10 mouse cellular contexts compared by ENCODE assay signal in genomic region chr15:83156929-83157666, GRCm38 (mm10). TPM values are rescaled to one million over a fixed set of nuclear protein-coding genes. Genes with fewer than 3 reads are reported as not detected.
DNase-seq lines count a peak whose midpoint lies in the region; ATAC-seq and TF ChIP-seq lines count a peak whose summit lies in the region.
"Had no signal": no experiment of that assay in that cellular context is flagged by ENCODE, and none has a peak within 500 bp of the region (broad histone marks: within the 10 kb centered on the region; RNA-seq: fewer than 3 reads in every experiment).

No protein-coding gene starts in this region.

- H3K36me3 ChIP-seq in forebrain, postnatal 0 days (ENCODE audit: insufficient read depth) = peaks cover 43% of the 10 kb centered on the region
- peaks cover 57% of the 10 kb centered on the region for H3K36me3 ChIP-seq in forebrain, embryonic 12.5 days (replicated peaks)

- H3K4me3 ChIP-seq in forebrain, postnatal 0 days (ENCODE audit: low read depth, low read length) = no peak overlapping the region
- H3K4me3 ChIP-seq in forebrain, embryonic 12.5 days (replicated peaks) = no peak overlapping the region
- H3K4me3 ChIP-seq: embryonic facial prominence, embryonic 12.5 days; midbrain, embryonic 12.5 days had no signal

- H3K27me3 ChIP-seq in forebrain, postnatal 0 days (ENCODE audit: insufficient read depth, low read length) = no peaks in the 10 kb centered on the region
- H3K27me3 ChIP-seq in forebrain, embryonic 12.5 days = no peaks in the 10 kb centered on the region
- H3K27me3 ChIP-seq: embryonic facial prominence, embryonic 12.5 days; midbrain, embryonic 12.5 days had no signal

- TF ChIP-seq CTCF in forebrain, postnatal 0 days (IDR thresholded peaks at IDR 0.05; ENCODE audit: low read depth) = peak; percentile 67

- no peak overlapping the region for H3K27ac ChIP-seq in forebrain, postnatal 0 days (ENCODE audit: low read depth, low read length)
- H3K27ac ChIP-seq in forebrain, embryonic 12.5 days = no peak overlapping the region
- H3K27ac ChIP-seq: embryonic facial prominence, embryonic 12.5 days; midbrain, embryonic 12.5 days had no signal

- no peak overlapping the region for H3K9ac ChIP-seq in forebrain, postnatal 0 days
- H3K9ac ChIP-seq in forebrain, embryonic 12.5 days = no peak overlapping the region
- H3K9ac ChIP-seq: embryonic facial prominence, embryonic 12.5 days; midbrain, embryonic 12.5 days had no signal

- no peaks in the 10 kb centered on the region for H3K9me3 ChIP-seq in forebrain, postnatal 0 days (ENCODE audit: low read length)
- no peaks in the 10 kb centered on the region for H3K9me3 ChIP-seq in forebrain, embryonic 12.5 days
- H3K9me3 ChIP-seq: embryonic facial prominence, embryonic 12.5 days; midbrain, embryonic 12.5 days had no signal

- no peak for DNase-seq in forebrain, postnatal 0 days
- peak; percentile 51 for DNase-seq in A20 (ENCODE audit: low read depth, low spot score)
- peak; percentile 84 for DNase-seq in adrenal gland, adult 2 months
- DNase-seq in forelimb bud, embryonic 11.5 days (ENCODE audit: low read depth, low spot score) = peak; percentile 51
- peak; percentile 73 for DNase-seq in kidney, adult 9 months
- DNase-seq in thymus, postnatal 4 days = peak; percentile 77

- WGBS in forebrain, postnatal 0 days = 72% methylated on average over 11 of the region's 11 CpGs
- 70% methylated on average over 11 of the region's 11 CpGs for WGBS in forebrain, embryonic 12.5 days

- no peak overlapping the region for H3K4me2 ChIP-seq in forebrain, postnatal 0 days (ENCODE audit: low read depth)
- H3K4me2 ChIP-seq in forebrain, embryonic 12.5 days = no peak overlapping the region
- H3K4me2 ChIP-seq: embryonic facial prominence, embryonic 12.5 days; midbrain, embryonic 12.5 days had no signal

- H3K4me1 ChIP-seq in forebrain, postnatal 0 days (ENCODE audit: insufficient read depth) = no peaks in the 10 kb centered on the region
- H3K4me1 ChIP-seq in forebrain, embryonic 12.5 days = peaks cover 9% of the 10 kb centered on the region

- ATAC-seq in forebrain, postnatal 0 days = no peak; the same call in 1 of the 2 replicates
- ATAC-seq in forebrain, embryonic 12.5 days (ENCODE audit: low FRiP score) = no peak
- ATAC-seq in megakaryocyte-erythroid progenitor cell, adult 5-6 weeks (replicated peaks; ENCODE audit: low FRiP score, low TSS enrichment, poor library complexity, severe bottlenecking) = peak; percentile 16; the same call in 1 of the 2 replicates

RNA-seq across cellular contexts. Expression of gene Poldip3, which starts 7.9 kb away (rescaled TPM):
- 86.6 and 100 TPM in 2 replicates for total RNA-seq in forebrain, postnatal 0 days (2014; rRNA removed)
- polyA plus RNA-seq in forebrain, postnatal 0 days (2015; fragmentation: Nextera tagmentation; extraction: Ambion mirVana) = 95.9 and 103 TPM in 2 replicates
- polyA plus RNA-seq in forebrain, embryonic 12.5 days (2016; fragmentation: Nextera tagmentation; extraction: Ambion mirVana) = 173 and 177 TPM in 2 replicates
- total RNA-seq in adrenal gland, adult 2 months (2021) = 10 to 100 TPM; 89.7 to 96.8 TPM
- polyA plus RNA-seq in adrenal gland, adult 2 months (2012; rRNA removed) = 43.0 and 55.4 TPM in 2 replicates
- 59.0 and 76.4 TPM in 2 replicates for total RNA-seq in megakaryocyte-erythroid progenitor cell, adult 5-6 weeks (2014; fragmentation: Nextera tagmentation)
- total RNA-seq in megakaryocyte-erythroid progenitor cell, adult 5-6 weeks (2017) = 65.4 and 92.3 TPM in 2 replicates

RNA-seq across cellular contexts. Expression of gene Cyb5r3, which starts 15.3 kb away (rescaled TPM):
- total RNA-seq in forebrain, postnatal 0 days (2014; rRNA removed) = 81.2 and 92.5 TPM in 2 replicates
- polyA plus RNA-seq in forebrain, postnatal 0 days (2015; fragmentation: Nextera tagmentation; extraction: Ambion mirVana) = 88.3 and 149 TPM in 2 replicates
- polyA plus RNA-seq in forebrain, embryonic 12.5 days (2016; fragmentation: Nextera tagmentation; extraction: Ambion mirVana) = 125 and 140 TPM in 2 replicates
- total RNA-seq in adrenal gland, adult 2 months (2021) = 100 to 1,000 TPM; 310 to 426 TPM
- 461 and 645 TPM in 2 replicates for polyA plus RNA-seq in adrenal gland, adult 2 months (2012; rRNA removed)
- total RNA-seq in megakaryocyte-erythroid progenitor cell, adult 5-6 weeks (2014; fragmentation: Nextera tagmentation) = 89.4 and 102 TPM in 2 replicates
- total RNA-seq in megakaryocyte-erythroid progenitor cell, adult 5-6 weeks (2017) = 33.0 and 55.6 TPM in 2 replicates

RNA-seq across cellular contexts. Expression of gene Rrp7a, which starts 34.5 kb away (rescaled TPM):
- 104 and 122 TPM in 2 replicates for total RNA-seq in forebrain, postnatal 0 days (2014; rRNA removed)
- 89.5 and 94.9 TPM in 2 replicates for polyA plus RNA-seq in forebrain, postnatal 0 days (2015; fragmentation: Nextera tagmentation; extraction: Ambion mirVana)
- polyA plus RNA-seq in forebrain, embryonic 12.5 days (2016; fragmentation: Nextera tagmentation; extraction: Ambion mirVana) = 64.8 and 65.9 TPM in 2 replicates
- 100 to 1,000 TPM; 123 to 167 TPM for total RNA-seq in adrenal gland, adult 2 months (2021)
- polyA plus RNA-seq in adrenal gland, adult 2 months (2012; rRNA removed) = 128 and 179 TPM in 2 replicates
- 30.4 and 53.1 TPM in 2 replicates for total RNA-seq in megakaryocyte-erythroid progenitor cell, adult 5-6 weeks (2014; fragmentation: Nextera tagmentation)
- 107 and 139 TPM in 2 replicates for total RNA-seq in megakaryocyte-erythroid progenitor cell, adult 5-6 weeks (2017)
